Mouse (Mus musculus) heart, postnatal 0 days (tissue): ENCODE measurements around the gene Fhit.

Experiments
- CTCF ChIP-seq: IDR thresholded peaks from 2 replicates; pipeline ENCODE4 v1.5.1; 2016; ENCODE audit warnings: antibody characterized with exemption, control low read depth, low read depth
- EP300 ChIP-seq: IDR thresholded peaks from 2 replicates; pipeline ENCODE4 v1.6.1; 2016; ENCODE audit warnings: antibody characterized with exemption, low read depth

DNA sequence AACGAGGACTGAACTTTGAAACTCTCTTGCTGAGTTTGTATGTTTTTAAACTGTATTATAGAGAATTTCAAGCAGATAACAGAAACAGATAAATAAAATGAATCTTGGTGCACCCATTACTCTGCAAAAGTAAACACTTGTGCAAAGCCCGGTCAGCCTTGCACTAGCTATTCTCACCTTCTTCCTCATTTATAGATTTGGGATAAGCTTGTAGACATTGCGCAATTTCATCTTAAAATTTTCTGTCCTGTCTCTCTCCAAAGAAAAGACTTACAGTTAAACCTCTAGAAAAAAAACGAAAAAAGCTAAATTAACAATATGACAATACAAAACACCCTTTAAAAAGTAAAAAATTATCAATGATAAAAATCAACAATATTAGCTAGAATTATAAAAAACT, 795.0 kb downstream of the Fhit start:
- TF ChIP-seq CTCF (no peak), EP300 (no peak)
